ENCODE assay signal across 16 mouse cellular contexts in the genomic region with DNA sequence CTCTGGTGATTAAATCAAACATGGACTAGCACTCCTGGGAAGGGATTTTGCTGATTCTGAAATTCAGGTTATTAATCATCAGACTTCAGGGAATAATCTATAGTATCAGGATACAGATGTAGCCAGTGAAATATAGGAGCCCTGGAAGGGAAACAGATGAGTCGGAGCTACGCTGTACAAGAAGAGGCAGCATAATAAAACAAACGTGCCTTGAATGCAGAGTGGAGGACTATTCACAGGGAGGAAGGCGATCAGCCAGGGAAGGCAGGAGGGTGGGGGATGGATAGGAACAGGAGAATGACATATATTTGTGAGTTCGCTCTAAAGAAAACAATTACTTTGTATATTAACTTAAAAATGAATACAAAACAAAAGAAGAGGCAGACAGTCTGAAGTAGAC.
DNase-seq lines count a peak whose midpoint lies in the region; ATAC-seq and TF ChIP-seq lines count a peak whose summit lies in the region.
"Had no signal": no experiment of that assay in that cellular context is flagged by ENCODE, and none has a peak within 500 bp of the region (broad histone marks: within the 10 kb centered on the region; RNA-seq: fewer than 3 reads in every experiment).

No protein-coding gene starts in this region.

- TF ChIP-seq CTCF in cerebellum, adult 2 months (IDR thresholded peaks at IDR 0.05; ENCODE audit: borderline replicate concordance, insufficient read depth, low read depth, low read length) = no peak

- no peak overlapping the region for H3K9ac ChIP-seq in embryonic facial prominence, embryonic 14.5 days (ENCODE audit: low read depth, low read length)
- no peak overlapping the region for H3K9ac ChIP-seq in forebrain, embryonic 13.5 days
- no peak overlapping the region for H3K9ac ChIP-seq in hindbrain, embryonic 15.5 days
- H3K9ac ChIP-seq in neural tube, embryonic 12.5 days = no peak overlapping the region
- H3K9ac ChIP-seq: heart, embryonic 13.5 days; limb, embryonic 12.5 days; liver, embryonic 13.5 days had no signal

- no peaks in the 10 kb centered on the region for H3K36me3 ChIP-seq in embryonic facial prominence, embryonic 14.5 days (ENCODE audit: control insufficient read depth, insufficient read depth, low read length)
- no peaks in the 10 kb centered on the region for H3K36me3 ChIP-seq in embryonic facial prominence, embryonic 10.5 days (replicated peaks)
- H3K36me3 ChIP-seq in forebrain, embryonic 13.5 days (ENCODE audit: poor library complexity, severe bottlenecking) = no peaks in the 10 kb centered on the region
- no peaks in the 10 kb centered on the region for H3K36me3 ChIP-seq in hindbrain, embryonic 15.5 days
- no peaks in the 10 kb centered on the region for H3K36me3 ChIP-seq in neural tube, embryonic 12.5 days
- H3K36me3 ChIP-seq: heart, embryonic 13.5 days; limb, embryonic 12.5 days; liver, embryonic 13.5 days had no signal

- no peak overlapping the region for H3K4me2 ChIP-seq in embryonic facial prominence, embryonic 14.5 days (ENCODE audit: low read depth, low read length)
- no peak overlapping the region for H3K4me2 ChIP-seq in forebrain, embryonic 13.5 days
- H3K4me2 ChIP-seq in hindbrain, embryonic 15.5 days = no peak overlapping the region
- H3K4me2 ChIP-seq in neural tube, embryonic 12.5 days (replicated peaks) = no peak overlapping the region
- H3K4me2 ChIP-seq: heart, embryonic 13.5 days; limb, embryonic 12.5 days; liver, embryonic 13.5 days had no signal

- DNase-seq in embryonic facial prominence, embryonic 14.5 days (ENCODE audit: low spot score) = peak; percentile 9
- DNase-seq in embryonic facial prominence, embryonic 10.5 days (ENCODE audit: low spot score) = no peak
- no peak for DNase-seq in thymus, postnatal 0 days (ENCODE audit: low spot score)
- no peak for DNase-seq in frontal cortex, postnatal 25 days (ENCODE audit: low spot score in 2 of 2)
- DNase-seq in cerebellum, adult 2 months = no peak
- DNase-seq: gastrocnemius, postnatal 36 days; heart, postnatal 36 days; kidney, adult 11 months; kidney, postnatal 14 days; liver, embryonic 13.5 days; right cerebral cortex, postnatal 25 days had no signal

- ATAC-seq in embryonic facial prominence, embryonic 14.5 days (ENCODE audit: low read depth) = no peak
- ATAC-seq in forebrain, embryonic 13.5 days = peak; percentile 88
- peak; percentile 77; the same call in 1 of the 2 replicates for ATAC-seq in hindbrain, embryonic 15.5 days (ENCODE audit: low FRiP score, low read depth)
- peak; percentile 82 for ATAC-seq in neural tube, embryonic 12.5 days (ENCODE audit: low FRiP score, low read depth)

- H3K4me1 ChIP-seq in embryonic facial prominence, embryonic 14.5 days (ENCODE audit: control insufficient read depth, insufficient read depth, low read length) = no peaks in the 10 kb centered on the region
- no peaks in the 10 kb centered on the region for H3K4me1 ChIP-seq in embryonic facial prominence, embryonic 10.5 days
- H3K4me1 ChIP-seq in forebrain, embryonic 13.5 days = 0 out of 2 replicates have a peak, but pooled peaks cover 10% of the 10 kb centered on the region
- H3K4me1 ChIP-seq in hindbrain, embryonic 15.5 days (replicated peaks) = no peaks in the 10 kb centered on the region
- H3K4me1 ChIP-seq in neural tube, embryonic 12.5 days = no peaks in the 10 kb centered on the region
- H3K4me1 ChIP-seq in cerebellum, adult 2 months (ENCODE audit: control insufficient read depth, insufficient read depth, low read length) = no peaks in the 10 kb centered on the region
- H3K4me1 ChIP-seq: heart, embryonic 13.5 days; limb, embryonic 12.5 days; liver, embryonic 13.5 days had no signal

- no peaks in the 10 kb centered on the region for H3K9me3 ChIP-seq in embryonic facial prominence, embryonic 14.5 days (ENCODE audit: control insufficient read depth, low read length)
- no peaks in the 10 kb centered on the region for H3K9me3 ChIP-seq in embryonic facial prominence, embryonic 10.5 days
- H3K9me3 ChIP-seq in forebrain, embryonic 13.5 days (replicated peaks) = peaks cover 3% of the 10 kb centered on the region; the same call in 1 of the 2 replicates
- 0 out of 2 replicates have a peak, but pooled peaks cover 4% of the 10 kb centered on the region for H3K9me3 ChIP-seq in hindbrain, embryonic 15.5 days
- no peaks in the 10 kb centered on the region for H3K9me3 ChIP-seq in neural tube, embryonic 12.5 days
- H3K9me3 ChIP-seq: liver, embryonic 13.5 days had no signal

- H3K27me3 ChIP-seq in embryonic facial prominence, embryonic 14.5 days (replicated peaks; ENCODE audit: control insufficient read depth, insufficient read depth, low read length) = no peaks in the 10 kb centered on the region
- H3K27me3 ChIP-seq in embryonic facial prominence, embryonic 10.5 days (replicated peaks; ENCODE audit: low read depth, poor library complexity, severe bottlenecking) = no peaks in the 10 kb centered on the region
- no peaks in the 10 kb centered on the region for H3K27me3 ChIP-seq in forebrain, embryonic 13.5 days
- no peaks in the 10 kb centered on the region for H3K27me3 ChIP-seq in hindbrain, embryonic 15.5 days
- H3K27me3 ChIP-seq in neural tube, embryonic 12.5 days (replicated peaks) = no peaks in the 10 kb centered on the region
- H3K27me3 ChIP-seq in cerebellum, adult 2 months (ENCODE audit: control insufficient read depth, insufficient read depth, low read length) = no peaks in the 10 kb centered on the region
- H3K27me3 ChIP-seq: heart, embryonic 13.5 days; limb, embryonic 12.5 days; liver, embryonic 13.5 days had no signal

- H3K4me3 ChIP-seq in embryonic facial prominence, embryonic 14.5 days (ENCODE audit: low read depth, low read length) = no peak overlapping the region
- H3K4me3 ChIP-seq in embryonic facial prominence, embryonic 10.5 days = no peak overlapping the region
- H3K4me3 ChIP-seq in forebrain, embryonic 13.5 days = no peak overlapping the region
- H3K4me3 ChIP-seq in hindbrain, embryonic 15.5 days = no peak overlapping the region
- no peak overlapping the region for H3K4me3 ChIP-seq in neural tube, embryonic 12.5 days
- no peak overlapping the region for H3K4me3 ChIP-seq in cerebellum, adult 2 months (replicated peaks; ENCODE audit: insufficient read depth, low read depth, low read length)
- H3K4me3 ChIP-seq: heart, embryonic 13.5 days; limb, embryonic 12.5 days; liver, embryonic 13.5 days had no signal

- 65% methylated on average over 5 of the region's 5 CpGs for WGBS in embryonic facial prominence, embryonic 14.5 days
- WGBS in embryonic facial prominence, embryonic 10.5 days = 84% methylated on average over 5 of the region's 5 CpGs
- 63% methylated on average over 5 of the region's 5 CpGs for WGBS in forebrain, embryonic 13.5 days
- WGBS in hindbrain, embryonic 15.5 days = 50% methylated on average over 5 of the region's 5 CpGs
- 50% methylated on average over 5 of the region's 5 CpGs for WGBS in neural tube, embryonic 12.5 days
- WGBS in cerebellum, adult 2 months = 65% methylated on average over 5 of the region's 5 CpGs

- TF ChIP-seq POLR2A in cerebellum, adult 2 months (IDR thresholded peaks at IDR 0.05; ENCODE audit: borderline replicate concordance, insufficient read depth, low read length) = no peak

- no peak overlapping the region for H3K27ac ChIP-seq in embryonic facial prominence, embryonic 14.5 days (replicated peaks; ENCODE audit: low read depth, low read length)
- H3K27ac ChIP-seq in embryonic facial prominence, embryonic 10.5 days (replicated peaks) = no peak overlapping the region
- H3K27ac ChIP-seq in forebrain, embryonic 13.5 days = no peak overlapping the region
- H3K27ac ChIP-seq in hindbrain, embryonic 15.5 days (replicated peaks) = no peak overlapping the region
- H3K27ac ChIP-seq in neural tube, embryonic 12.5 days = no peak overlapping the region
- no peak overlapping the region for H3K27ac ChIP-seq in cerebellum, adult 2 months (ENCODE audit: insufficient read depth, low read length)
- H3K27ac ChIP-seq: heart, embryonic 13.5 days; limb, embryonic 12.5 days; liver, embryonic 13.5 days had no signal
